Mouse (Mus musculus) liver, embryonic 13.5 days (tissue): Measurements from ENCODE around the gene Clec2l. TPM values are rescaled to one million over a fixed set of nuclear protein-coding genes. Genes with fewer than 3 reads are reported as not detected.
"Not testable (repeated sequence)": the region's sequence is repeated elsewhere in the genome, so short reads cannot be mapped to it uniquely, and the experiment has no call there.

Experiments used
- ATAC-seq: fragments of 200-750 bp; cut with Nextera tagmentation; 2 replicates; pipeline ENCODE4 v1.8.0; 2017; ENCODE audit warnings: low read depth, mild to moderate bottlenecking, moderate number of reproducible peaks, moderate library complexity
- DNase-seq: peaks from one replicate; pipeline ENCODE4 v3.0.0; 2022
- H3K27ac ChIP-seq: fragments of 300-500 bp; sonication (generic); 2 replicates; pipeline ENCODE4 v1.5.1; 2015; ENCODE audit warnings: moderate library complexity, mild to moderate bottlenecking, inconsistent platforms
- H3K27me3 ChIP-seq: fragments of 300-500 bp; sonication (generic); 2 replicates; pipeline ENCODE4 v1.6.1; 2015; ENCODE audit warnings: mild to moderate bottlenecking, inconsistent platforms
- H3K36me3 ChIP-seq: fragments of 300-500 bp; sonication (generic); 2 replicates; pipeline ENCODE4 v1.6.1; 2015; ENCODE audit warnings: mild to moderate bottlenecking, inconsistent platforms
- H3K4me1 ChIP-seq: fragments of 300-500 bp; sonication (generic); replicated peaks from 2 replicates; pipeline ENCODE4 v1.6.1; 2015; ENCODE audit warnings: inconsistent platforms
- H3K4me2 ChIP-seq: fragments of 300-500 bp; sonication (generic); 2 replicates; pipeline ENCODE4 v1.6.1; 2015; ENCODE audit warnings: inconsistent platforms, mild to moderate bottlenecking, moderate library complexity
- H3K4me3 ChIP-seq: fragments of 300-500 bp; sonication (generic); replicated peaks from 2 replicates; pipeline ENCODE4 v1.5.1; 2015; ENCODE audit warnings: mild to moderate bottlenecking, inconsistent platforms
- H3K9ac ChIP-seq: fragments of 300-500 bp; sonication (generic); 2 replicates; pipeline ENCODE4 v1.6.1; 2015; ENCODE audit warnings: mild to moderate bottlenecking, inconsistent platforms
- H3K9me3 ChIP-seq: fragments of 300-500 bp; sonication (generic); replicated peaks from 2 replicates; pipeline ENCODE4 v1.6.1; 2016; ENCODE audit warnings: inconsistent platforms
- WGBS: fragments of 180-500 bp; shearing (Covaris S2); methylation state at CpG from one replicate; pipeline ENCODE4 v1.1.7; 2015; ENCODE audit not compliant: insufficient replicate concordance; 5-methylcytosine and 5-hydroxymethylcytosine counted together
- polyA plus RNA-seq: library from polyadenylated mRNA; unstranded; fragments of >200 nt; fragmentation: Nextera tagmentation; extraction: Ambion mirVana; gene quantifications from 2 replicates; pipeline ENCODE4 v1.2.1, GENCODE M21; 2015

Gene Clec2l
- polyA plus RNA-seq, 1 experiment from 2014 or later, result 0.09 TPM

GRCm38 (mm10) chr6:38636852-38637618 is 25.8 kb upstream of the Clec2l start, which contains the start of gene Klrg2:
Klrg2 (minus strand) TSS chr6:38637242.
- H3K27ac ChIP-seq, result no peak within 1 kb of the TSS
- H3K9ac ChIP-seq, result peak within 1 kb of the TSS; percentile 50
- DNase-seq, result peak; percentile 19

GRCm38 (mm10) chr6:38640401-38640800 is 22.5 kb upstream of the Clec2l start:
- Histone ChIP-seq H3K36me3 (no peaks in the 10 kb centered on the region), H3K27ac (no peak overlapping the region), H3K4me3 (no peak overlapping the region), H3K4me1 (peaks cover 21% of the 10 kb centered on the region), H3K27me3 (peaks cover 86% of the 10 kb centered on the region), H3K9ac (no peak overlapping the region), H3K9me3 (no peaks in the 10 kb centered on the region), H3K4me2 (no peak overlapping the region)
- ATAC-seq, result no peak
- no peak for DNase-seq
- 51% methylated on average over 11 of the region's 11 CpGs for WGBS

More at GRCm38 (mm10) chr6:38636852-38637618, 25.8 kb upstream of the Clec2l start, which contains the start of gene Klrg2:
- Histone ChIP-seq H3K4me1 (peaks cover 21% of the 10 kb centered on the region), H3K9me3 (no peaks in the 10 kb centered on the region), H3K4me3 (peak within 1 kb of the TSS; percentile 61), H3K27me3 (peaks cover 92% of the 10 kb centered on the region), H3K4me2 (peak within 1 kb of the TSS; percentile 81), H3K36me3 (no peaks in the 10 kb centered on the region)
- peak; percentile 80 for ATAC-seq
- WGBS, result 2% methylated on average over 57 of the region's 60 CpGs

GRCm38 (mm10) chr6:38641228-38641627 is 21.6 kb upstream of the Clec2l start:
- Histone ChIP-seq H3K36me3 (no peaks in the 10 kb centered on the region), H3K9ac (no peak overlapping the region), H3K9me3 (no peaks in the 10 kb centered on the region), H3K27ac (no peak overlapping the region), H3K4me3 (no peak overlapping the region), H3K4me2 (no peak overlapping the region), H3K4me1 (peaks cover 15% of the 10 kb centered on the region), H3K27me3 (peaks cover 86% of the 10 kb centered on the region)
- no peak for DNase-seq
- no peak for ATAC-seq
- 20% methylated on average over 5 of the region's 5 CpGs for WGBS

- Histone ChIP-seq H3K36me3 (no peaks in the 10 kb centered on the region), H3K27ac (no peak overlapping the region), H3K9ac (no peak overlapping the region), H3K27me3 (peaks cover 83% of the 10 kb centered on the region), H3K4me2 (no peak overlapping the region), H3K4me1 (peaks cover 11% of the 10 kb centered on the region), H3K4me3 (no peak overlapping the region), H3K9me3 (no peaks in the 10 kb centered on the region)
- 34% methylated on average over 5 of the region's 5 CpGs for whole genome bisulfite sequencing
- ATAC-seq (no peak), DNase-seq (no peak)
Measured at GRCm38 (mm10) chr6:38641645-38642044, 21.2 kb upstream of the Clec2l start.

GRCm38 (mm10) chr6:38642593-38642992 is 20.3 kb upstream of the Clec2l start:
- Histone ChIP-seq H3K4me3 (no peak overlapping the region), H3K4me1 (peaks cover 1% of the 10 kb centered on the region; the same call in 1 of the 2 replicates), H3K27me3 (peaks cover 74% of the 10 kb centered on the region), H3K9ac (no peak overlapping the region), H3K36me3 (no peaks in the 10 kb centered on the region), H3K9me3 (no peaks in the 10 kb centered on the region), H3K4me2 (no peak overlapping the region), H3K27ac (no peak overlapping the region)
- WGBS, result 46% methylated on average over 5 of the region's 5 CpGs
- no peak for DNase-seq
- no peak for ATAC-seq

- Histone ChIP-seq H3K4me2 (no peak overlapping the region), H3K9me3 (no peaks in the 10 kb centered on the region), H3K9ac (no peak overlapping the region), H3K4me1 (no peaks in the 10 kb centered on the region; the same call in 1 of the 2 replicates), H3K27ac (no peak overlapping the region), H3K36me3 (no peaks in the 10 kb centered on the region), H3K27me3 (peaks cover 69% of the 10 kb centered on the region), H3K4me3 (no peak overlapping the region)
- no peak for ATAC-seq
- 52% methylated on average over 3 of the region's 3 CpGs for WGBS
- DNase-seq, result no peak
Measured at GRCm38 (mm10) chr6:38643039-38643438, 19.8 kb upstream of the Clec2l start.

- Histone ChIP-seq H3K9ac (no peak overlapping the region), H3K27ac (no peak overlapping the region), H3K4me1 (no peaks in the 10 kb centered on the region; the same call in 1 of the 2 replicates), H3K9me3 (no peaks in the 10 kb centered on the region), H3K4me2 (no peak overlapping the region), H3K4me3 (no peak overlapping the region), H3K36me3 (no peaks in the 10 kb centered on the region), H3K27me3 (peaks cover 13% of the 10 kb centered on the region)
- 58% methylated on average over 3 of the region's 3 CpGs for WGBS
- DNase-seq, result peak; percentile 26
- ATAC-seq, result no peak
Measured at GRCm38 (mm10) chr6:38649545-38649944, 13.3 kb upstream of the Clec2l start.

GRCm38 (mm10) chr6:38650263-38650937 is 12.5 kb upstream of the Clec2l start:
- Histone ChIP-seq H3K4me1 (no peaks in the 10 kb centered on the region), H3K9ac (no peak overlapping the region), H3K27ac (no peak overlapping the region), H3K27me3 (peaks cover 9% of the 10 kb centered on the region), H3K9me3 (no peaks in the 10 kb centered on the region), H3K36me3 (no peaks in the 10 kb centered on the region), H3K4me3 (no peak overlapping the region), H3K4me2 (no peak overlapping the region)
- DNase-seq (peak; percentile 55), ATAC-seq (peak; percentile 31)
- WGBS, result 38% methylated on average over 14 of the region's 14 CpGs

GRCm38 (mm10) chr6:38661626-38662025 is 1.2 kb upstream of the Clec2l start:
- DNase-seq, result no peak
- no peak overlapping the region for H3K4me3 ChIP-seq
- no peak overlapping the region for H3K27ac ChIP-seq
- H3K4me1 ChIP-seq, result peaks cover 4% of the 10 kb centered on the region; the same call in 1 of the 2 replicates
- ATAC-seq, result no peak
- 46% methylated on average over 4 of the region's 4 CpGs for WGBS
- H3K36me3 ChIP-seq, result no peaks in the 10 kb centered on the region
- peaks cover 86% of the 10 kb centered on the region for H3K27me3 ChIP-seq
- no peak overlapping the region for H3K4me2 ChIP-seq
- H3K9ac ChIP-seq, result no peak overlapping the region
- no peaks in the 10 kb centered on the region for H3K9me3 ChIP-seq

- WGBS, result 55% methylated on average over 6 of the region's 6 CpGs
- Histone ChIP-seq H3K4me2 (no peak overlapping the region), H3K36me3 (no peaks in the 10 kb centered on the region), H3K9me3 (no peaks in the 10 kb centered on the region), H3K4me3 (no peak overlapping the region), H3K27me3 (peaks cover 38% of the 10 kb centered on the region), H3K9ac (no peak overlapping the region), H3K4me1 (peaks cover 16% of the 10 kb centered on the region), H3K27ac (no peak overlapping the region)
- DNase-seq (no peak), ATAC-seq (no peak)
Measured at GRCm38 (mm10) chr6:38669580-38669979, 6.7 kb downstream of the Clec2l start.

GRCm38 (mm10) chr6:38670488-38670887 is 7.6 kb downstream of the Clec2l start:
- Histone ChIP-seq H3K27me3 (peaks cover 29% of the 10 kb centered on the region), H3K4me1 (peaks cover 16% of the 10 kb centered on the region)
- not testable (repeated sequence) for H3K9me3 ChIP-seq, H3K9ac ChIP-seq, H3K27ac ChIP-seq, H3K36me3 ChIP-seq, H3K4me3 ChIP-seq, ATAC-seq, DNase-seq, H3K4me2 ChIP-seq
- WGBS, result 40% methylated on average over 1 of the region's 1 CpGs
